Mouse (Mus musculus) brain, embryonic 14.5 days (tissue): ENCODE data around the gene Noxred1.

ENCODE experiments used
- CTCF ChIP-seq: fragments of 200-500 bp; IDR thresholded peaks from 2 replicates; pipeline ENCODE4 v1.5.1; 2012; ENCODE audit warnings: inconsistent platforms, mild to moderate bottlenecking, moderate library complexity, borderline replicate concordance; ENCODE audit not compliant: insufficient read depth, insufficient read length; ENCODE audit errors: extremely low read depth
- POLR2A ChIP-seq: fragments of 200-500 bp; IDR thresholded peaks from 2 replicates; pipeline ENCODE4 v1.6.1; 2012; ENCODE audit warnings: mild to moderate bottlenecking, inconsistent platforms, borderline replicate concordance; ENCODE audit not compliant: poor library complexity, insufficient read depth, insufficient read length, severe bottlenecking; ENCODE audit errors: extremely low read depth

GRCm38 (mm10) chr12:87224950-87225349, 13.6 kb downstream of the Noxred1 start:
- TF ChIP-seq CTCF (no peak), POLR2A (no peak)
